Mouse (Mus musculus): Measurements from ENCODE around the gene Retnla. TPM values are rescaled to one million over a fixed set of nuclear protein-coding genes. Genes with fewer than 3 reads are reported as not detected.

The Retnla gene
- total and polyA plus RNA-seq, 3 experiments: not detected

- no peak overlapping the region for H3K4me2 ChIP-seq (ENCODE audit: insufficient read depth, low read depth, poor library complexity, severe bottlenecking)
- peaks cover 17% of the 10 kb centered on the region for H3K9me3 ChIP-seq (replicated peaks; ENCODE audit: low read length)
- DNase-seq (ENCODE audit: extremely low read depth): no peak
- in situ Hi-C loops (cut with MboI; ENCODE audit: low pct_ligation_motif_present, low pct_unique_long_range_greater_than_20kb, low sequenced_read_pairs) (no loop called here), dilution Hi-C loops (cut with MboI; ENCODE audit: extremely low pct_ligation_motif_present, extremely low pct_unique_long_range_greater_than_20kb, low sequenced_read_pairs) (no loop called here)
- H3K4me1 ChIP-seq (ENCODE audit: control insufficient read depth in 1 of 2, insufficient read depth in 2 of 2): peaks cover 0 to 3% of the 10 kb centered on the region in 2 experiments; a peak in 2 of 4 replicates
- H3K36me3 ChIP-seq (replicated peaks in 1 of 2; ENCODE audit: control insufficient read depth in 1 of 2, insufficient read depth in 1 of 2, low read length in 1 of 2): no peaks in the 10 kb centered on the region
- no peak overlapping the region for H3K4me3 ChIP-seq (replicated peaks in 1 of 3; ENCODE audit: low read depth in 2 of 3, low read length in 2 of 3, poor library complexity in 1 of 3)
- no peaks in the 10 kb centered on the region for H3K27me3 ChIP-seq (replicated peaks)
- H3K9ac ChIP-seq (ENCODE audit: insufficient read depth, low read depth): no peak overlapping the region
- TF ChIP-seq ZKSCAN1 (IDR thresholded peaks at IDR 0.05; ENCODE audit: borderline replicate concordance, low read depth, low read length): no peak
- no peak for TF ChIP-seq MEF2A (IDR thresholded peaks at IDR 0.05; ENCODE audit: borderline replicate concordance, low read depth, low read length)
- TF ChIP-seq CHD1 (IDR thresholded peaks at IDR 0.05; ENCODE audit: low read depth, low read length): no peak
- TF ChIP-seq CTCF (conservative IDR thresholded peaks at IDR 0.05 in 1 of 2, IDR thresholded peaks at IDR 0.05 in 1 of 2; ENCODE audit: low read depth in 2 of 2, low read length in 2 of 2): no peak
- TF ChIP-seq KAT2A (IDR thresholded peaks at IDR 0.05; ENCODE audit: insufficient replicate concordance, low read length): no peak
- no peaks in the 10 kb centered on the region for H3K79me2 ChIP-seq (replicated peaks; ENCODE audit: control insufficient read depth, extremely low read depth, insufficient read depth, poor library complexity, severe bottlenecking)
- H3K27ac ChIP-seq (ENCODE audit: insufficient read depth, low read depth): no peak overlapping the region
Measured at GRCm38 (mm10) chr16:48805412-48805811, 36.9 kb upstream of the Retnla start.

DNA sequence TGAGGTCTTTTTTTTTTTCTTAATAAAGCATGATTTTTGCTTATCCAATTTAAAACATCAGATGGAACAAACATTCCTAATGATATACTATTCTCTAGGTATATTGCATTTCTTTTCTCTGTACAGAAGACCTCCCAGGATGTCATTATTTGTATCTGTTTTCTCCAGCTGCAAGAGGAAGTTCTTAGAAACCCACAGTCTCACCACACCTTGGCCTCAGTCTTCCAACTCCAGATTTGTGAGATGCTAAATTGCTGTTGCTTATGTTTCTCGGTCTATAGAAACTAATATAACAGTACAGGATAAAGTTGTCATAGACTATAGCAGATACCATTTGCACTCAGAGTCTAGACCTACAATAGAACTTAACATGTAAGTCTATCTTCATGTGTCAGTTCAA is 35.8 kb upstream of the Retnla start:
- Histone ChIP-seq H3K4me2 (ENCODE audit: insufficient read depth, low read depth, poor library complexity, severe bottlenecking) (no peak overlapping the region), H3K27me3 (replicated peaks) (no peaks in the 10 kb centered on the region), H3K36me3 (replicated peaks in 1 of 2; ENCODE audit: control insufficient read depth in 1 of 2, insufficient read depth in 1 of 2, low read length in 1 of 2) (no peaks in the 10 kb centered on the region), H3K4me1 (ENCODE audit: control insufficient read depth in 1 of 2, insufficient read depth in 2 of 2) (no peaks in the 10 kb centered on the region), H3K4me3 (replicated peaks in 1 of 3; ENCODE audit: low read depth in 2 of 3, low read length in 2 of 3, poor library complexity in 1 of 3) (no peak overlapping the region), H3K79me2 (replicated peaks; ENCODE audit: control insufficient read depth, extremely low read depth, insufficient read depth, poor library complexity, severe bottlenecking) (no peaks in the 10 kb centered on the region), H3K27ac (ENCODE audit: insufficient read depth, low read depth) (no peak overlapping the region), H3K9me3 (replicated peaks; ENCODE audit: low read length) (peaks cover 13% of the 10 kb centered on the region), H3K9ac (ENCODE audit: insufficient read depth, low read depth) (no peak overlapping the region)
- no peak for DNase-seq (ENCODE audit: extremely low read depth)
- TF ChIP-seq JUND (conservative IDR thresholded peaks at IDR 0.05; ENCODE audit: low read depth, low read length): no peak
- TF ChIP-seq MAX (IDR thresholded peaks at IDR 0.05; ENCODE audit: low read length): no peak
- TF ChIP-seq RCOR1 (conservative IDR thresholded peaks at IDR 0.05; ENCODE audit: low read depth, low read length): no peak
- no peak for TF ChIP-seq TBP (conservative IDR thresholded peaks at IDR 0.05; ENCODE audit: low read depth, low read length)
- TF ChIP-seq UBTF (IDR thresholded peaks at IDR 0.05; ENCODE audit: low read depth, low read length): no peak
- TF ChIP-seq RAD21 (IDR thresholded peaks at IDR 0.05; ENCODE audit: low read depth, low read length): no peak
- no peak for TF ChIP-seq EP300 (IDR thresholded peaks at IDR 0.05; ENCODE audit: low read length)
- no peak for TF ChIP-seq CHD2 (IDR thresholded peaks at IDR 0.05; ENCODE audit: low read length)
- no peak for TF ChIP-seq CHD1 (IDR thresholded peaks at IDR 0.05; ENCODE audit: low read depth, low read length)
- TF ChIP-seq HCFC1 (IDR thresholded peaks at IDR 0.05; ENCODE audit: low read depth, low read length): no peak
- TF ChIP-seq MAZ (IDR thresholded peaks at IDR 0.05; ENCODE audit: low read depth, low read length): no peak
- no peak for TF ChIP-seq JUN (IDR thresholded peaks at IDR 0.05; ENCODE audit: insufficient read depth, low read depth, low read length)
- TF ChIP-seq ZKSCAN1 (IDR thresholded peaks at IDR 0.05; ENCODE audit: borderline replicate concordance, low read depth, low read length): no peak
- no peak for TF ChIP-seq POLR2A (IDR thresholded peaks at IDR 0.05; ENCODE audit: low read depth, low read length)
- dilution Hi-C loops (cut with MboI; ENCODE audit: extremely low pct_ligation_motif_present, extremely low pct_unique_long_range_greater_than_20kb, low sequenced_read_pairs) (no loop called here), in situ Hi-C loops (cut with MboI; ENCODE audit: low pct_ligation_motif_present, low pct_unique_long_range_greater_than_20kb, low sequenced_read_pairs) (no loop called here)
